Comparison of ENCODE assay signal across 15 mouse cellular contexts in the genomic region with DNA sequence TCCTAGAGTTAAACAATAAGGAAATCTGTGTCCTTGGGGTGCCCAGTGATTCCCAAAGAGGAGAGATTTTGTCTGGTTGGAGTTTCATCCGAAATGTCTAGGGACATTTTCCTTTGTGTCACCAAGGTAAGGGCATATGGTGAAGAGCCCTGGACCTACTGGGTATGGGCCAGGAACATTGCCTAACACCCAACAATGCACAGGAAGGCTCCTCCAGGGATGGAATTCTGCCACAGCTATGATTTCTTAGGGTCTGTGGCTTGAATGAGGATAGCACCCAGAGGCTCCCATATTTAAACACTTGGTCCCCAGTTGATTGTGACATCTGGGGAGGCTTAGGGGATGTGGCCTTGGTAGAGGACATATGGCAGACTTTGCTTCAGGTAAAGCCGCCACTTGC.
"Had no signal": no experiment of that assay in that cellular context is flagged by ENCODE, and none has a peak within 500 bp of the region (broad histone marks: within the 10 kb centered on the region; RNA-seq: fewer than 3 reads in every experiment).

No protein-coding gene starts in this region.

- H3K9ac ChIP-seq: limb, embryonic 15.5 days; liver, embryonic 12.5 days; lung, embryonic 15.5 days; midbrain, embryonic 12.5 days; neural tube, embryonic 13.5 days had no signal

- H3K4me2 ChIP-seq: limb, embryonic 15.5 days; liver, embryonic 12.5 days; lung, embryonic 15.5 days; midbrain, embryonic 12.5 days; neural tube, embryonic 13.5 days had no signal

- ATAC-seq: liver, embryonic 12.5 days; midbrain, embryonic 16.5 days had no signal

- H3K36me3 ChIP-seq: midbrain, embryonic 12.5 days had no signal

- H3K9me3 ChIP-seq: limb, embryonic 15.5 days; liver, embryonic 12.5 days; lung, embryonic 15.5 days; midbrain, embryonic 12.5 days; neural tube, embryonic 13.5 days had no signal

- H3K4me3 ChIP-seq: limb, embryonic 15.5 days; liver, embryonic 12.5 days; lung, embryonic 15.5 days; midbrain, embryonic 12.5 days; neural tube, embryonic 13.5 days had no signal

- DNase-seq: kidney, postnatal 36 days; layer of hippocampus, adult 9-11 months; layer of hippocampus, postnatal 36 days; lung, postnatal 14 days; retina, postnatal 1 day; right cerebral cortex, postnatal 4 days; spleen, adult 18-20 months; thymus, adult 18-20 months; thymus, postnatal 14 days had no signal

- H3K27me3 ChIP-seq: limb, embryonic 15.5 days; liver, embryonic 12.5 days; lung, embryonic 15.5 days; midbrain, embryonic 12.5 days; neural tube, embryonic 13.5 days had no signal

- H3K27ac ChIP-seq: limb, embryonic 15.5 days; liver, embryonic 12.5 days; lung, embryonic 15.5 days; midbrain, embryonic 12.5 days; neural tube, embryonic 13.5 days had no signal
